Mouse (Mus musculus): Measurements from ENCODE around the gene Rapgef4.

GRCm38 (mm10) chr2:72159281-72159680, 178.2 kb downstream of the Rapgef4 start:
- TF ChIP-seq POLR2A (IDR thresholded peaks at IDR 0.05; ENCODE audit: insufficient read depth, low read depth, low read length) (no peak), CTCF (IDR thresholded peaks at IDR 0.05; ENCODE audit: insufficient read depth, low read depth, low read length) (no peak)

Data from olfactory bulb, adult 2 months (tissue).